Mouse (Mus musculus): ENCODE measurements around the gene Chga. TPM values are rescaled to one million over a fixed set of nuclear protein-coding genes. Genes with fewer than 3 reads are reported as not detected.

The Chga gene
- total and polyA plus RNA-seq, 2 experiments from 2014 or later: 168 to 257 TPM

- H3K9ac ChIP-seq (replicated peaks; ENCODE audit: low read length, poor library complexity, severe bottlenecking): no peak overlapping the region
- H3K36me3 ChIP-seq (ENCODE audit: insufficient read depth, low read length): no peaks in the 10 kb centered on the region
- H3K4me1 ChIP-seq (ENCODE audit: insufficient read depth, low read length): no peaks in the 10 kb centered on the region
- H3K4me2 ChIP-seq (ENCODE audit: low read depth, low read length, poor library complexity, severe bottlenecking): no peak overlapping the region
- no peak overlapping the region for H3K27ac ChIP-seq (ENCODE audit: low read depth, low read length)
- DNase-seq (ENCODE audit: low spot score): no peak
- WGBS: 80% methylated on average over 4 of the region's 4 CpGs
- no peaks in the 10 kb centered on the region for H3K9me3 ChIP-seq (ENCODE audit: low read length)
- no peak overlapping the region for H3K4me3 ChIP-seq (ENCODE audit: low read depth, low read length)
- H3K27me3 ChIP-seq (ENCODE audit: insufficient read depth, low read length): no peaks in the 10 kb centered on the region
- TF ChIP-seq CTCF (IDR thresholded peaks at IDR 0.05): no peak
- ATAC-seq (ENCODE audit: low FRiP score): no peak
These were observed 38.6 kb upstream of the Chga start for GRCm38 (mm10) chr12:102516151-102516550.

- Histone ChIP-seq H3K27me3 (ENCODE audit: insufficient read depth, low read length) (no peaks in the 10 kb centered on the region), H3K9ac (replicated peaks; ENCODE audit: low read length, poor library complexity, severe bottlenecking) (no peak overlapping the region), H3K27ac (ENCODE audit: low read depth, low read length) (no peak overlapping the region), H3K4me1 (ENCODE audit: insufficient read depth, low read length) (no peaks in the 10 kb centered on the region), H3K36me3 (ENCODE audit: insufficient read depth, low read length) (no peaks in the 10 kb centered on the region), H3K4me2 (ENCODE audit: low read depth, low read length, poor library complexity, severe bottlenecking) (no peak overlapping the region), H3K9me3 (ENCODE audit: low read length) (no peaks in the 10 kb centered on the region), H3K4me3 (ENCODE audit: low read depth, low read length) (no peak overlapping the region)
- DNase-seq (ENCODE audit: low spot score): no peak
- 75% methylated on average over 13 of the region's 13 CpGs for WGBS
- TF ChIP-seq CTCF (IDR thresholded peaks at IDR 0.05): no peak
- ATAC-seq (ENCODE audit: low FRiP score): no peak
These were observed 37.1 kb upstream of the Chga start for GRCm38 (mm10) chr12:102517647-102518046.

GRCm38 (mm10) chr12:102519929-102520720 lies 34.6 kb upstream of the Chga start:
- TF ChIP-seq CTCF (IDR thresholded peaks at IDR 0.05): no peak
- H3K4me3 ChIP-seq (ENCODE audit: low read depth, low read length): no peak overlapping the region
- H3K4me1 ChIP-seq (ENCODE audit: insufficient read depth, low read length): no peaks in the 10 kb centered on the region
- no peak overlapping the region for H3K4me2 ChIP-seq (ENCODE audit: low read depth, low read length, poor library complexity, severe bottlenecking)
- no peak overlapping the region for H3K9ac ChIP-seq (replicated peaks; ENCODE audit: low read length, poor library complexity, severe bottlenecking)
- WGBS: 92% methylated on average over 12 of the region's 12 CpGs
- H3K9me3 ChIP-seq (ENCODE audit: low read length): no peaks in the 10 kb centered on the region
- no peaks in the 10 kb centered on the region for H3K27me3 ChIP-seq (ENCODE audit: insufficient read depth, low read length)
- no peak for ATAC-seq (ENCODE audit: low FRiP score)
- H3K27ac ChIP-seq (ENCODE audit: low read depth, low read length): no peak overlapping the region
- DNase-seq (ENCODE audit: low spot score): no peak
- H3K36me3 ChIP-seq (ENCODE audit: insufficient read depth, low read length): no peaks in the 10 kb centered on the region

DNA sequence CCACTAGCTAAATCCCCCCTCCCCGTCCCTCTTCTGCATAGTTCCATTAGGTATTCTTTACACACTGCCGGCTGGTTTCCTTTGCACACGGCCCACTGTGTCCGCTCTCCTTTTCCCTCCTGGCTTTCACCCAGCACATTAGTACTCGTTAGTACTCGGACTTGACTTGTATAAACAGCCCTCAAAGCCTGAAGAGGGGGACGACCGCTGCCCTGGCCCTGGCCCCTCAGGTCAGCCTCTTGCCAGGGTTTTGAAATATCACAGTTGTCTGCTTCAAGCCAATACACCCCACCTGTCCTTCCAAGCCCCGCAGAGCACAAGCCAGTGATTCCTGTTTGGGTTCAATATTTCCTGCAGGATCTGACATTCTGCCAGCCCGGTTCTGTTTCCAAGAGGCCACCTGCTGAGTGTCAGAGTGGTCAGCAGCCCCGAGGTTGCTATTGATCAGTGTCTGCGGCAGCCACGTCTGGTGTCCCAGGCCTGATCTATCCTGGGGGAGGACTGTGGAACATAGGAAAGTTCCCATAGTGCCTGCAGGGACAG lies 32.9 kb upstream of the Chga start:
- Histone ChIP-seq H3K4me1 (ENCODE audit: insufficient read depth, low read length) (no peaks in the 10 kb centered on the region), H3K36me3 (ENCODE audit: insufficient read depth, low read length) (no peaks in the 10 kb centered on the region), H3K4me2 (ENCODE audit: low read depth, low read length, poor library complexity, severe bottlenecking) (no peak overlapping the region), H3K4me3 (ENCODE audit: low read depth, low read length) (no peak overlapping the region), H3K9me3 (ENCODE audit: low read length) (no peaks in the 10 kb centered on the region), H3K9ac (replicated peaks; ENCODE audit: low read length, poor library complexity, severe bottlenecking) (no peak overlapping the region), H3K27ac (ENCODE audit: low read depth, low read length) (no peak overlapping the region; the same call in 1 of the 2 replicates), H3K27me3 (ENCODE audit: insufficient read depth, low read length) (no peaks in the 10 kb centered on the region)
- WGBS: 38% methylated on average over 13 of the region's 13 CpGs
- TF ChIP-seq CTCF (IDR thresholded peaks at IDR 0.05): no peak
- ATAC-seq (ENCODE audit: low FRiP score): peak; percentile 34; the same call in 1 of the 2 replicates
- DNase-seq (ENCODE audit: low spot score): peak; percentile 77

GRCm38 (mm10) chr12:102524216-102524615 lies 30.6 kb upstream of the Chga start:
- ATAC-seq (ENCODE audit: low FRiP score): no peak
- H3K27ac ChIP-seq (ENCODE audit: low read depth, low read length): no peak overlapping the region
- H3K4me3 ChIP-seq (ENCODE audit: low read depth, low read length): no peak overlapping the region
- H3K9me3 ChIP-seq (ENCODE audit: low read length): no peaks in the 10 kb centered on the region
- WGBS: 70% methylated on average over 3 of the region's 3 CpGs
- H3K4me2 ChIP-seq (ENCODE audit: low read depth, low read length, poor library complexity, severe bottlenecking): no peak overlapping the region
- no peaks in the 10 kb centered on the region for H3K27me3 ChIP-seq (ENCODE audit: insufficient read depth, low read length)
- no peaks in the 10 kb centered on the region for H3K4me1 ChIP-seq (ENCODE audit: insufficient read depth, low read length)
- H3K9ac ChIP-seq (replicated peaks; ENCODE audit: low read length, poor library complexity, severe bottlenecking): no peak overlapping the region
- no peak for TF ChIP-seq CTCF (IDR thresholded peaks at IDR 0.05)
- H3K36me3 ChIP-seq (ENCODE audit: insufficient read depth, low read length): no peaks in the 10 kb centered on the region
- DNase-seq (ENCODE audit: low spot score): no peak

GRCm38 (mm10) chr12:102524760-102525159 lies 30.0 kb upstream of the Chga start:
- ATAC-seq (ENCODE audit: low FRiP score) (no peak), DNase-seq (ENCODE audit: low spot score) (peak; percentile 68)
- H3K4me3 ChIP-seq (ENCODE audit: low read depth, low read length): no peak overlapping the region
- H3K9me3 ChIP-seq (ENCODE audit: low read length): no peaks in the 10 kb centered on the region
- no peaks in the 10 kb centered on the region for H3K27me3 ChIP-seq (ENCODE audit: insufficient read depth, low read length)
- no peak overlapping the region for H3K9ac ChIP-seq (replicated peaks; ENCODE audit: low read length, poor library complexity, severe bottlenecking)
- WGBS: 21% methylated on average over 6 of the region's 6 CpGs
- no peaks in the 10 kb centered on the region for H3K36me3 ChIP-seq (ENCODE audit: insufficient read depth, low read length)
- H3K4me1 ChIP-seq (ENCODE audit: insufficient read depth, low read length): no peaks in the 10 kb centered on the region
- no peak overlapping the region for H3K4me2 ChIP-seq (ENCODE audit: low read depth, low read length, poor library complexity, severe bottlenecking)
- no peak overlapping the region for H3K27ac ChIP-seq (ENCODE audit: low read depth, low read length)
- TF ChIP-seq CTCF (IDR thresholded peaks at IDR 0.05): peak; percentile 58
